Mouse (Mus musculus) liver, postnatal 0 days (tissue): ENCODE measurements around the gene Retreg1.

Experiments
- CTCF ChIP-seq: sonication (generic); IDR thresholded peaks from 2 replicates; pipeline ENCODE4 v1.5.1; 2016; ENCODE audit warnings: antibody characterized with exemption, low read depth
- EP300 ChIP-seq: IDR thresholded peaks from 2 replicates; pipeline ENCODE4 v1.6.1; 2016; ENCODE audit warnings: antibody characterized with exemption, low read depth, mild to moderate bottlenecking

DNA sequence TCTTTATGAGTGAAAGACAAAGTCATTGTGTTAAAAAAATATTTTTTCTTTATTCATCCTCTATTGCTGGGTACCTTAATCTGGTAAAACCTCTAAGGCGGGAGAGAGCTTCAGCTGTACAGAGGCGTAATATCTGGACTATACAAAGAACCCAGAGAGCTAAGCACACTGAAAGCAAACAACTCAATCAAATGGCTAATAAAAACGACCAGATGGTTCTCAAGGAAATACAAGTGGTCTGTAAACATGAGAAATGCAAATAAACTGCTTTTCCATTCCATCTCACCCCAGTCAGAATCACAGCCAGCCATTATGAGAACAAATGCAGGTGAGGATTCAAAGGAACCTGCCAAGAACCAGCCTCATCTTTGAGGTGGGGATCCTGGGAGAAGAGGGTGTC, 28.4 kb upstream of the Retreg1 start:
- TF ChIP-seq EP300 (no peak), CTCF (no peak)
